Mouse (Mus musculus): ENCODE measurements at regions not wholly inside any gene's neighbourhood (a gene's known extent, or its start where the extent isn't known, plus 50 kb on each side); places are given as distances from the start of the nearest gene placed in this dataset.
A peak's percentile ranks its signal among the peaks of the same experiment; 100 is the strongest.

GRCm38 (mm10) chr6:49893113-49893512, 70.6 kb downstream of the Npy start:
- no peak for DNase-seq (ENCODE audit: low spot score in 2 of 2)

- no peak for DNase-seq (ENCODE audit: low spot score in 2 of 2)
Measured at GRCm38 (mm10) chr6:49899146-49899545, 76.6 kb downstream of the Npy start.

- no peak for DNase-seq (ENCODE audit: low spot score in 2 of 2)
Measured at GRCm38 (mm10) chr6:49901512-49901911, 79.0 kb downstream of the Npy start.

- no peak for DNase-seq (ENCODE audit: low spot score in 2 of 2)
Measured at GRCm38 (mm10) chr6:49904001-49904400, 81.5 kb downstream of the Npy start.

GRCm38 (mm10) chr6:49906456-49906855, 83.9 kb downstream of the Npy start:
- no peak for DNase-seq (ENCODE audit: low spot score in 2 of 2)

- DNase-seq (ENCODE audit: low spot score in 2 of 2) = no peak
Measured at GRCm38 (mm10) chr6:49919089-49919812, 96.7 kb downstream of the Npy start.

- no peak for DNase-seq (ENCODE audit: low spot score in 2 of 2)
Measured at GRCm38 (mm10) chr6:49919813-49920170, 97.3 kb downstream of the Npy start.

- no peak for DNase-seq (ENCODE audit: low spot score in 2 of 2)
Measured at GRCm38 (mm10) chr6:49924296-49924695, 101.8 kb downstream of the Npy start.

- no peak for DNase-seq (ENCODE audit: low spot score in 2 of 2)
Measured at GRCm38 (mm10) chr6:49928075-49928474, 105.6 kb downstream of the Npy start.

GRCm38 (mm10) chr6:49930104-49930503, 107.6 kb downstream of the Npy start:
- no peak for DNase-seq (ENCODE audit: low spot score in 2 of 2)

- DNase-seq (ENCODE audit: low spot score in 2 of 2) = no peak
Measured at GRCm38 (mm10) chr6:49943087-49943486, 120.6 kb downstream of the Npy start.

- no peak for DNase-seq (ENCODE audit: low spot score in 2 of 2)
Measured at GRCm38 (mm10) chr6:49958891-49959290, 136.4 kb downstream of the Npy start.

- DNase-seq (ENCODE audit: low spot score in 2 of 2) = no peak
Measured at GRCm38 (mm10) chr6:49961166-49961565, 138.7 kb downstream of the Npy start.

GRCm38 (mm10) chr6:49965944-49966545, 143.5 kb downstream of the Npy start:
- peak in 1 of 2 experiments; percentile 33 for DNase-seq (ENCODE audit: low spot score in 2 of 2)

- no peak for DNase-seq (ENCODE audit: low spot score in 2 of 2)
Measured at GRCm38 (mm10) chr6:49966555-49966954, 143.5 kb upstream of the Mpp6 start.

GRCm38 (mm10) chr6:49973258-49973865, 136.7 kb upstream of the Mpp6 start:
- no peak for DNase-seq (ENCODE audit: low spot score in 2 of 2)

- no peak for DNase-seq (ENCODE audit: low spot score in 2 of 2)
Measured at GRCm38 (mm10) chr6:49977783-49978182, 132.3 kb upstream of the Mpp6 start.

GRCm38 (mm10) chr6:49983740-49984139, 126.3 kb upstream of the Mpp6 start:
- DNase-seq (ENCODE audit: low spot score in 2 of 2) = no peak

GRCm38 (mm10) chr6:49985127-49985526, 124.9 kb upstream of the Mpp6 start:
- peak in 1 of 2 experiments; percentile 66 for DNase-seq (ENCODE audit: low spot score in 2 of 2)

- DNase-seq (ENCODE audit: low spot score in 2 of 2) = no peak
Measured at GRCm38 (mm10) chr6:49987141-49987540, 122.9 kb upstream of the Mpp6 start.

GRCm38 (mm10) chr6:49987541-49988210, 122.4 kb upstream of the Mpp6 start:
- no peak for DNase-seq (ENCODE audit: low spot score in 2 of 2)

All from urinary bladder, postnatal 4 days (tissue).